14 mouse cellular contexts compared by ENCODE assay signal in genomic region chr13:113660576-113661310, GRCm38 (mm10). TPM values are rescaled to one million over a fixed set of nuclear protein-coding genes. Genes with fewer than 3 reads are reported as not detected.
DNase-seq lines count a peak whose midpoint lies in the region; ATAC-seq and TF ChIP-seq lines count a peak whose summit lies in the region.
"Had no signal": no experiment of that assay in that cellular context is flagged by ENCODE, and none has a peak within 500 bp of the region (broad histone marks: within the 10 kb centered on the region; RNA-seq: fewer than 3 reads in every experiment).

No protein-coding gene starts in this region.

- H3K9ac ChIP-seq in heart, embryonic 16.5 days (ENCODE audit: low read length), result peak overlapping the region; percentile 74
- no peak overlapping the region for H3K9ac ChIP-seq in forebrain, embryonic 11.5 days (ENCODE audit: low read length)
- H3K9ac ChIP-seq: hindbrain, embryonic 13.5 days; liver, embryonic 12.5 days had no signal

- no peaks in the 10 kb centered on the region for H3K9me3 ChIP-seq in G1E (replicated peaks)
- no peaks in the 10 kb centered on the region for H3K9me3 ChIP-seq in heart, embryonic 16.5 days (replicated peaks; ENCODE audit: control insufficient read depth, low read length)
- no peaks in the 10 kb centered on the region for H3K9me3 ChIP-seq in forebrain, embryonic 11.5 days (ENCODE audit: control insufficient read depth, low read length)
- H3K9me3 ChIP-seq: hindbrain, embryonic 13.5 days; liver, embryonic 12.5 days had no signal

- peak overlapping the region; percentile 80 for H3K4me2 ChIP-seq in heart, embryonic 16.5 days (ENCODE audit: low read depth, low read length)
- no peak overlapping the region for H3K4me2 ChIP-seq in forebrain, embryonic 11.5 days (ENCODE audit: low read depth, low read length, severe bottlenecking)
- H3K4me2 ChIP-seq: hindbrain, embryonic 13.5 days; liver, embryonic 12.5 days had no signal

- WGBS in heart, embryonic 16.5 days, result 53% methylated on average over 9 of the region's 9 CpGs
- WGBS in forebrain, embryonic 11.5 days, result 85% methylated on average over 9 of the region's 9 CpGs

- TF ChIP-seq POLR2A in cortical plate, adult 2 months (IDR thresholded peaks at IDR 0.05; ENCODE audit: extremely low read depth, insufficient read depth, low read length), result no peak

- no peak for DNase-seq in layer of hippocampus, adult 2 months (ENCODE audit: low spot score in 2 of 2)
- no peak for DNase-seq in layer of hippocampus, postnatal 36 days
- DNase-seq in G1E (ENCODE audit: low spot score), result no peak
- no peak for DNase-seq in forebrain, embryonic 11.5 days (ENCODE audit: low spot score)
- DNase-seq in ovary, adult 18-20 months (ENCODE audit: low spot score), result no peak
- DNase-seq: cerebellum, adult 18-20 months; kidney, postnatal 36 days had no signal

- no peaks in the 10 kb centered on the region for H3K4me1 ChIP-seq in G1E (ENCODE audit: insufficient read depth, low read depth, low read length)
- no peaks in the 10 kb centered on the region; the same call in 1 of the 2 replicates for H3K4me1 ChIP-seq in cortical plate, adult 2 months (ENCODE audit: control insufficient read depth, insufficient read depth, low read length)
- peaks cover 15% of the 10 kb centered on the region for H3K4me1 ChIP-seq in heart, embryonic 16.5 days (ENCODE audit: control insufficient read depth, insufficient read depth, low read length)
- H3K4me1 ChIP-seq in forebrain, embryonic 11.5 days (replicated peaks; ENCODE audit: control insufficient read depth, insufficient read depth, low read length), result peaks cover 6% of the 10 kb centered on the region; the same call in 1 of the 2 replicates
- H3K4me1 ChIP-seq: liver, embryonic 12.5 days had no signal

- TF ChIP-seq CTCF in layer of hippocampus, adult 2 months (conservative IDR thresholded peaks at IDR 0.05), result no peak
- TF ChIP-seq CTCF in G1E (IDR thresholded peaks at IDR 0.05; ENCODE audit: low read depth, low read length), result no peak
- TF ChIP-seq CTCF in cortical plate, adult 2 months (IDR thresholded peaks at IDR 0.05; ENCODE audit: extremely low read depth, insufficient read depth, low read length), result no peak

- H3K27ac ChIP-seq in layer of hippocampus, adult 2 months, result peak overlapping the region; percentile 63
- peak overlapping the region; percentile 67; the same call in 1 of the 2 replicates for H3K27ac ChIP-seq in cortical plate, adult 2 months (ENCODE audit: insufficient read depth, low read length)
- peak overlapping the region; percentile 94 for H3K27ac ChIP-seq in heart, embryonic 16.5 days (ENCODE audit: low read length)
- no peak overlapping the region for H3K27ac ChIP-seq in forebrain, embryonic 11.5 days (ENCODE audit: low read depth, low read length)
- H3K27ac ChIP-seq: hindbrain, embryonic 13.5 days; liver, embryonic 12.5 days had no signal

- peak; percentile 88 for ATAC-seq in G1E (ENCODE audit: extremely low read depth, insufficient number of reproducible peaks, low FRiP score, poor library complexity, severe bottlenecking)
- ATAC-seq in heart, embryonic 16.5 days (replicated peaks; ENCODE audit: extremely low read depth, insufficient read depth, low FRiP score), result peak; percentile 64
- ATAC-seq in forebrain, embryonic 11.5 days (replicated peaks; ENCODE audit: low FRiP score), result no peak
- ATAC-seq: intestine, postnatal 0 days; liver, embryonic 12.5 days; lung, postnatal 0 days had no signal

- H3K4me3 ChIP-seq in layer of hippocampus, adult 2 months, result peak overlapping the region; percentile 30
- no peak overlapping the region for H3K4me3 ChIP-seq in G1E (ENCODE audit: low read depth, low read length)
- H3K4me3 ChIP-seq in cortical plate, adult 2 months (ENCODE audit: insufficient read depth, low read length), result no peak overlapping the region; the same call in 1 of the 2 replicates
- H3K4me3 ChIP-seq in heart, embryonic 16.5 days (ENCODE audit: low read length), result peak overlapping the region; percentile 58
- H3K4me3 ChIP-seq in forebrain, embryonic 11.5 days (ENCODE audit: low read depth, low read length), result no peak overlapping the region
- H3K4me3 ChIP-seq: hindbrain, embryonic 13.5 days; liver, embryonic 12.5 days had no signal

- H3K27me3 ChIP-seq in G1E (ENCODE audit: insufficient read depth, low read length), result peaks cover 49% of the 10 kb centered on the region
- no peaks in the 10 kb centered on the region for H3K27me3 ChIP-seq in heart, embryonic 16.5 days (ENCODE audit: control insufficient read depth, insufficient read depth, low read length)
- H3K27me3 ChIP-seq in forebrain, embryonic 11.5 days (ENCODE audit: control insufficient read depth, insufficient read depth, low read length), result no peaks in the 10 kb centered on the region
- H3K27me3 ChIP-seq: hindbrain, embryonic 13.5 days had no signal

- no peaks in the 10 kb centered on the region for H3K36me3 ChIP-seq in G1E (replicated peaks)
- no peaks in the 10 kb centered on the region for H3K36me3 ChIP-seq in heart, embryonic 16.5 days (ENCODE audit: control insufficient read depth, insufficient read depth)
- no peaks in the 10 kb centered on the region for H3K36me3 ChIP-seq in forebrain, embryonic 11.5 days (ENCODE audit: control insufficient read depth, insufficient read depth, low read length)
- H3K36me3 ChIP-seq: hindbrain, embryonic 13.5 days; liver, embryonic 12.5 days had no signal

RNA-seq across cellular contexts. Expression of gene Hspb3, which starts 2.7 kb away (rescaled TPM):
- total RNA-seq in layer of hippocampus, adult 2 months (2021), result 1 to 10 TPM in 1 of 2 experiments, under 1 TPM in 1; 0.64 to 1.5 TPM
- total RNA-seq in layer of hippocampus, postnatal 36 days (2021), result 1 to 10 TPM in 1 of 2 experiments, under 1 TPM in 1; 0.62 to 1.0 TPM
- total RNA-seq in G1E (2014; fragmentation: Nextera tagmentation) (not detected in 2 replicates), G1E (2017) (not detected in 2 replicates)
- not detected in 2 replicates for polyA plus RNA-seq in G1E (2012)
- 8.2 and 10.2 TPM in 2 replicates for polyA plus RNA-seq in cortical plate, adult 2 months (2012; rRNA removed)
- polyA plus RNA-seq in heart, embryonic 16.5 days (2015; fragmentation: Nextera tagmentation; extraction: Ambion mirVana), result 44.6 and 49.1 TPM in 2 replicates
- polyA plus RNA-seq in forebrain, embryonic 11.5 days (2014; fragmentation: Nextera tagmentation; extraction: Ambion mirVana), result not detected in 2 replicates
- total RNA-seq: adrenal gland, adult 18-20 months had no signal
- polyA plus RNA-seq: hindbrain, embryonic 13.5 days had no signal

RNA-seq across cellular contexts. Expression of gene Snx18, which starts 42.4 kb away (rescaled TPM):
- total RNA-seq in layer of hippocampus, adult 2 months (2021), result 10 to 100 TPM; 20.1 to 20.6 TPM
- total RNA-seq in layer of hippocampus, postnatal 36 days (2021), result 10 to 100 TPM; 21.6 to 22.7 TPM
- total RNA-seq in G1E (2014; fragmentation: Nextera tagmentation) (not detected in 2 replicates), G1E (2017) (under 0.01 and 0.05 TPM in 2 replicates)
- not detected in 2 replicates for polyA plus RNA-seq in G1E (2012)
- 12.8 and 13.8 TPM in 2 replicates for polyA plus RNA-seq in cortical plate, adult 2 months (2012; rRNA removed)
- polyA plus RNA-seq in heart, embryonic 16.5 days (2015; fragmentation: Nextera tagmentation; extraction: Ambion mirVana), result 10.7 and 11.8 TPM in 2 replicates
- polyA plus RNA-seq in forebrain, embryonic 11.5 days (2014; fragmentation: Nextera tagmentation; extraction: Ambion mirVana), result 18.7 and 21.1 TPM in 2 replicates

Comparison
In these comparisons a context has a peak if more than half of its experiments do, and no peak if none do; other contexts are left out.
1. H3K4me3 ChIP-seq: peak in layer of hippocampus, adult 2 months (single experiment) and heart, embryonic 16.5 days (single experiment); none in G1E (single experiment), cortical plate, adult 2 months (single experiment) and forebrain, embryonic 11.5 days (single experiment).
2. RNA of gene Snx18, which starts 42.4 kb away (polyA plus RNA-seq): 18.7 to 21.1 TPM in forebrain, embryonic 11.5 days, 12.8 to 13.8 TPM in cortical plate, adult 2 months and 10.7 to 11.8 TPM in heart, embryonic 16.5 days; not detected in G1E; every median in the first group is over 10 times any median in the second.